Mouse (Mus musculus) liver (tissue): Measurements from ENCODE around the gene Gm3476.
A peak's percentile ranks its signal among the peaks of the same experiment; 100 is the strongest.
"Not testable (repeated sequence)": the region's sequence is repeated elsewhere in the genome, so short reads cannot be mapped to it uniquely, and the experiment has no call there.

ENCODE experiments used
- DNase-seq: peaks from one replicate; pipeline ENCODE4 v3.0.0-alpha.2; 2020; ENCODE audit warnings: mixed read lengths

Gm3476 gene

DNA sequence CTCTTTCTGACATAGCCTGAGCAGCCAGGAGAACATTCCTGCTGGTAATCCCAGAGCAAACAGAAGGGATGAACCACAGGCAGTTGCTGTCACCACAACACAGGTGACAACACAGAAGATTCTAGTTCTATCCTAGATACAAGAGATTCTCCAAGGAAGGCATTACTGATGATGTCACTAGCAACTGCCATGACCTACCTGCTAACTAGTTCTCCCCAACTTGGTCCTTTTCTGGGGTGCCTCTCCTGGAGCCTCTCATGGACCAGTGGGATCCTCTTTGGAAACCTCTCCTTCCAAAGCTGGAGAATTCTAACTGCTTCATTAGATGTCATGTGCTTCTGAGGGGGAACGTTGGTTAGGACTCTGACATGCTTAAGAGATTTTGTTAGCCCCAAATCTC, at the start of gene Gm3476:
TSS of gene Gm3476 (minus strand) at position 101 of the 400 bp plus-strand sequence.
- not testable (repeated sequence) for DNase-seq

DNA sequence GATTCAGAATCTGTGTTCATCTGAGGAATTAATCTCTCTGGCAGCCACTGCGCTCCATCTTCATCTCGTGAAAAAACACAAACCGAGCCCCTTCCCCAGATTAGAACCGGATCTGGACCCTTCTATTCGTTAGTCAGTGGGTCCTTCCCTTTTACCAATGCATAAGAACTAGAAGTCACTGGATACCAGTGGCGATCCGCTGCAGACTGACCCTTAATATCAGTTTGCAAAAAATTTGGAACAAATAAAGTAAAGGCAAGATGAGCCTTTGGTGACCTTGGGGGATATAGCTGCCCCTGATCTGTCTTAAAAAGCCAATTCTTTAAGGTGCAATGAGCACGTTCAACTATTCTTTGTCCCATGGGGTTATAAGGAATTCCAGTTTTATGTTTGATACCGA, 37.9 kb upstream of the Gm3476 start:
- DNase-seq: not testable (repeated sequence)

DNA sequence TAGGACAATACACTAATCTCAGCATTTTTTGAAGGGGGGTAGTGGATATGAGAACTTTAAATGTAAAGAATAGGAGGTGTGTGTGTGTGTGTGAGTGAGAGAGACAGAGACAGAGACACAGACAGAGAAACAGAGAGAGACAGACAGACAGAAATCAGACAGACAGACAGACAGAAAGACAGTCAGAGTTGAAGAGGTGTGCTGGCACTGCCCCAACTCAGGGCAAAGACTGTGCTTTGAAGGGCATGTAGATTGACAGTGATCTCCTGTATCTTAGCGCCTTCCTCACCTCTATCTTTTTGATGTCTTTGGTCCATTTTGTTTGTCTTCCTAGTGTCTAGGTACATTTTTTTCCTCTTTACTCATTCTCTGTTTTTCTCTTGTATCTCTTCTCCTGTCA, 35.5 kb upstream of the Gm3476 start:
- DNase-seq: not testable (repeated sequence)

DNA sequence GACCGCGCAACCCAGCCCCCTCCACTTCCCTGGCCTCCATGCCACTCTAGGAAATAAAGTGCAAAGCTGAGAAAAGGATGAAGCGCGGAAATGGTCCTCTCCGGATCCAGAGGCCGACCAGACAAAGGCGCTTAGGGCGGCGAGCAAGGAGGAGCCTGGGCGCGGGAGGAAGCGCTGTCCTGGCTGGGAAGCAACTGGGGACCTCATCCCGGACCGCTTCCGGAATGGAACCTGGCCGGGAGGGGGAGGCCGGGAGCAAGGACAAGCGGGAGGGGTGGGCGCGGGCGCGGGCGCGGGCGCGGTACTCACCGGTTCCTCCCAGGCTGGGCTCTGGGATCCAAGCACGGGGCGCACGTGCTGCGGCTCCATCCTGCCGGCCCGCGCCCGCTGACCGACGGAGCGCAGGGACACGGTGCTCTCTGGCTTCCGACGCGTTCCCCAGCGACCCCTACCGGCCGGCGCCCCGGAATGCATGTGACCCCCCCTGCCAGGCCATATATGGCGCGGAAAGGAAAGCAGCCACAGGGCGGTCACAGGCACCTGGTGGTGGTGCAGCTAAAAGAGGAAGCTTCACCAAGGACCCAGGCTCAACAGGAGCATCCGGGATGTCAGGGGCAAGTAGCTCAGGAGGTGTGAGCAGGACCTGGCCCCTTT, 17.2 kb downstream of the Gm3476 start, which contains the start of gene Gm3468:
TSS of gene Gm3468 (minus strand) at position 394 of the 654 bp plus-strand sequence.
- DNase-seq: peak; percentile 66

DNA sequence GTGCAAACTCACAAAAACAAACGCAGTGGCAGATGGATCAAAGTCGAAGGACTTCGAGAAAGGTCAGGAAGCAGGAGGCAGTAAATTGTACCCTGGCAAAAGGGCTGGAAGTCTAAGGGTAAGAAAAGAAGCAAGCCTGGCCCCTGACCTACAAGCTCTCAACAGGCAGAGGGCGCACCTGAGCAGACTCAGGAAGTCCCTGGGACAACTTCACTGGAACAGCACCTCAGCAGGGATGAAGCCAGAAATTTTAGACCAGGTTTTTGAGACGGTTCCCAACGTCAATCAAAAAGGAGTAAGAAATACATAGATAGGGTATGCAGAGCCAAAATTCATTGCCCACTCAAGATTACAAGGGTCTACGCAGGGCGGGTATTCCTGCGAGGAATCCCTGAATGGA, 18.1 kb downstream of the Gm3476 start:
- DNase-seq: not testable (repeated sequence)

DNA sequence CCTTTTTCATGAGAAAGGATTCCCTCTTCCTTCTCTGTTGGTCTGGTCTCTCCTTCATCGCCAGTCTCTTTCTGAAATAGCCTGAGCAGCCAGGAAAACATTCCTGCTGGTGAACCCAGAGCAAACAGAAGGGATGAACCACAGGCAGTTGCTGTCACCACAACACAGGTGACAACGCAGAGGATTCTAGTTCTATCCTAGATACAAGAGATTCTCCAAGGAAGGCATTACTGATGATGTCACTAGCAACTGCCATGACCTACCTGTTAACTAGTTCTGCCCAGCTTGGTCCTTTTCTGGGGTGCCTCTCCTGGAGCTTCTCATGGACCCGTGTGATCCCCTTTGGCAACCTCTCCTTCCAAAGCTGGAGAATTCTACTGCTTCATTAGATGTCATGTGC, 31.8 kb downstream of the Gm3476 start, which contains the start of gene Gm8206:
TSS of gene Gm8206 (minus strand) at position 101 of the 400 bp plus-strand sequence.
- not testable (repeated sequence) for DNase-seq

DNA sequence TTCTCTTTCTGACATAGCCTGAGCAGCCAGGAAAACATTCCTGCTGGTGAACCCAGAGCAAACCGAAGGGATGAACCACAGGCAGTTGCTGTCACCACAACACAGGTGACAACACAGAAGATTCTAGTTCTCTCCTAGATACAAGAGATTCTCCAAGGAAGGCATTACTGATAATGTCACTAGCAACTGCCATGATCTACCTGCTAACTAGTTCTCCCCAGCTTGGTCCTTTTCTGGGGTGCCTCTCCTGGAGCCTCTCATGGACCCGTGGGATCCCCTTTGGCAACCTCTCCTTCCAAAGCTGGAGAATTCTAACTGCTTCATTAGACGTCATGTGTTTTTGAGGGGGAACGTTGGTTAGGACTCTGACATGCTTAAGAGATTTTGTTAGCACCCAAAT, 67.4 kb downstream of the Gm3476 start, which contains the start of gene Gm6337:
TSS of gene Gm6337 (minus strand) at position 101 of the 400 bp plus-strand sequence.
- not testable (repeated sequence) for DNase-seq
